Mouse (Mus musculus) limb, embryonic 14.5 days (tissue): Measurements from ENCODE around the gene Ncbp2. TPM values are rescaled to one million over a fixed set of nuclear protein-coding genes. Genes with fewer than 3 reads are reported as not detected.

Experiments used
- ATAC-seq: fragments of 200-750 bp; cut with Nextera tagmentation; 2 replicates; pipeline ENCODE4 v1.8.0; 2017; ENCODE audit warnings: low read depth, moderate number of reproducible peaks, moderate TSS enrichment; ENCODE audit not compliant: low FRiP score
- DNase-seq: peaks from one replicate; pipeline ENCODE4 v3.0.0-alpha.2; 2015; ENCODE audit warnings: low spot score
- H3K27ac ChIP-seq: fragments of 300-500 bp; sonication (generic); replicated peaks from 2 replicates; pipeline ENCODE4 v1.5.1; 2014; ENCODE audit warnings: low read depth, mild to moderate bottlenecking, low read length, moderate library complexity, mixed read lengths
- H3K27me3 ChIP-seq: fragments of 300-500 bp; sonication (generic); 2 replicates; pipeline ENCODE4 v1.6.1; 2014; ENCODE audit warnings: low read length, mixed read lengths; ENCODE audit not compliant: control insufficient read depth, insufficient read depth
- H3K36me3 ChIP-seq: fragments of 300-500 bp; sonication (generic); 2 replicates; pipeline ENCODE4 v1.6.1; 2014; ENCODE audit warnings: mild to moderate bottlenecking, low read length, moderate library complexity, mixed read lengths; ENCODE audit not compliant: control insufficient read depth, insufficient read depth
- H3K4me1 ChIP-seq: fragments of 300-500 bp; sonication (generic); 2 replicates; pipeline ENCODE4 v1.6.1; 2014; ENCODE audit warnings: antibody characterized with exemption, low read length, mixed read lengths; ENCODE audit not compliant: control insufficient read depth, insufficient read depth
- H3K4me2 ChIP-seq: fragments of 300-500 bp; sonication (generic); replicated peaks from 2 replicates; pipeline ENCODE4 v1.6.1; 2014; ENCODE audit warnings: low read depth, mild to moderate bottlenecking, low read length, moderate library complexity; ENCODE audit not compliant: severe bottlenecking
- H3K4me3 ChIP-seq: fragments of 300-500 bp; sonication (generic); replicated peaks from 2 replicates; pipeline ENCODE4 v1.5.1; 2014; ENCODE audit warnings: low read length
- H3K9ac ChIP-seq: fragments of 300-500 bp; sonication (generic); 2 replicates; pipeline ENCODE4 v1.6.1; 2014; ENCODE audit warnings: mild to moderate bottlenecking, low read depth, low read length, moderate library complexity; ENCODE audit not compliant: severe bottlenecking
- H3K9me3 ChIP-seq: fragments of 300-500 bp; sonication (generic); 2 replicates; pipeline ENCODE4 v1.6.1; 2016; ENCODE audit warnings: low read length; ENCODE audit not compliant: control insufficient read depth
- POLR2A ChIP-seq: fragments of 200-500 bp; IDR thresholded peaks from 2 replicates; pipeline ENCODE4 v1.8.0; 2012; ENCODE audit warnings: inconsistent platforms, mild to moderate bottlenecking, moderate library complexity, borderline replicate concordance; ENCODE audit not compliant: insufficient read depth, insufficient read length; ENCODE audit errors: extremely low read depth
- WGBS: fragments of 180-500 bp; shearing (Covaris S2); extraction: QIAGEN DNeasy Blood & Tissue Kit; methylation state at CpG from one replicate; pipeline ENCODE4 v1.1.7; 2014; 5-methylcytosine and 5-hydroxymethylcytosine counted together
- polyA plus RNA-seq, 2 experiments: library from polyadenylated mRNA; depleted of rRNA in 1 of 2; stranded (reverse) in 1 of 2; unstranded in 1 of 2; fragments of >200 nt; fragmentation: Nextera tagmentation in 1 of 2; extraction: Ambion mirVana in 1 of 2; gene quantifications; 2 replicates each; pipeline versions ENCODE4 v1.2.1 to v1.2.3; 2012 to 2014

Gene Ncbp2
- polyA plus RNA-seq (2012; rRNA removed): 60.0 and 124 TPM in 2 replicates
- 104 and 115 TPM in 2 replicates for polyA plus RNA-seq (2014; fragmentation: Nextera tagmentation; extraction: Ambion mirVana)

DNA sequence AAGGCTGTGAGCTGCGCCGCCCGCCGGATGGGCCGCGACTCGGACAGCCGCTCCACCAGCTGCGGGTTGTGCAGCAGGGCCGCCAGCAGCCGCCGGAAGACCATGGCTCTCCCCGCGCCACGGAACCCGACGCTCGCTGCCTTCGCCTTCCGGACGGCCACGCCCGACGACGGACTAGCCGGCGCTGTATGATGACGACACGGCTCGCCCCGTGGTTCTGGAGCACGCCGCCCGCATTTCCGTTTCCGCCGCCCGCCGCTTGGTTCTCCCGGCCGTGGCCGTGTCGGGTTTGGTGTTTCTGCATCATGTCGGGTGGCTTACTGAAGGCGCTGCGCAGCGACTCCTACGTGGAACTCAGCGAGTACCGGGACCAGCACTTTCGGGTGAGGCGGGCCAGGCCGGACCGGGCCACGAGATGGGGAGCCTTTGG, at the start of gene Ncbp2, which contains the start of gene 0610012G03Rik:
Ncbp2 (plus strand) TSS at position 169 of the 430 bp plus-strand sequence.
0610012G03Rik (minus strand) TSS at position 150 of the 430 bp plus-strand sequence.
- H3K27me3 ChIP-seq: no peaks in the 10 kb centered on the region
- TF ChIP-seq POLR2A: peak; percentile 46; the same call in 1 of the 2 replicates

GRCm38 (mm10) chr16:31898546-31899326, 49.6 kb upstream of the Ncbp2 start:
- peak; percentile 56; the same call in 1 of the 2 replicates for ATAC-seq
- no peak for TF ChIP-seq POLR2A
- H3K4me2 ChIP-seq: no peak overlapping the region
- no peaks in the 10 kb centered on the region for H3K27me3 ChIP-seq
- peak; percentile 42 for DNase-seq
- WGBS: 74% methylated on average over 18 of the region's 18 CpGs
- H3K36me3 ChIP-seq: no peaks in the 10 kb centered on the region
- H3K4me1 ChIP-seq: peaks cover 8% of the 10 kb centered on the region; the same call in 1 of the 2 replicates
- peak overlapping the region; percentile 34 for H3K27ac ChIP-seq
- H3K9ac ChIP-seq: no peak overlapping the region
- peaks cover 4% of the 10 kb centered on the region for H3K9me3 ChIP-seq
- no peak overlapping the region for H3K4me3 ChIP-seq

More for the DNA sequence above, at the start of gene Ncbp2, which contains the start of gene 0610012G03Rik:
- H3K4me1 ChIP-seq: peaks cover 15% of the 10 kb centered on the region
- 0% methylated on average over 46 of the region's 55 CpGs for WGBS
- H3K9ac ChIP-seq: peak within 1 kb of the TSS; percentile 92
- no peaks in the 10 kb centered on the region for H3K9me3 ChIP-seq
- peak within 1 kb of the TSS; percentile 82 for H3K4me2 ChIP-seq
- H3K27ac ChIP-seq: peak within 1 kb of the TSS; percentile 85
- ATAC-seq: peak; percentile 92
- H3K4me3 ChIP-seq: peak within 1 kb of the TSS; percentile 95
- peak; percentile 96 for DNase-seq
- peaks cover 17% of the 10 kb centered on the region for H3K36me3 ChIP-seq

DNA sequence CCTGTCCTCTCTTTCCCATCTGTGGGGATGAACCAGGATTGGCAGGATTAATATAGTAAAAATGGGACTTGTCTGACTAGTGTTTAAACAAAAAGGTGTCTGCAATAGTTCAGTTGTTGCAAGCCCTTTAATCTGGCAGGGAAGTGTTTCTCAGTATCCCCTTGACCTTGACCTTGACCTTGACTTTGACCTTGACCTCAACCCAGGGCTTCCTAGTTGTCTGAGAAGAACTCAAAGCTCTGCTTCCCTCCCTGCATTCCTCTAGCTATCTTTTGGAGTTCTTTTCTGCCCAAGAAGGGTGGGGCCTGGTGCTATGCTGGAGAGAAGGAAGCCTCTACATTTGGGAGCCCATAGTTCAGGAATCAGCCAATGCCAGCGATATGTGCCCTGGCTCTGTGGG, 46.4 kb upstream of the Ncbp2 start:
- Histone ChIP-seq H3K27me3 (no peaks in the 10 kb centered on the region), H3K4me2 (no peak overlapping the region), H3K4me1 (peaks cover 18% of the 10 kb centered on the region), H3K9ac (no peak overlapping the region), H3K4me3 (no peak overlapping the region), H3K9me3 (peaks cover 4% of the 10 kb centered on the region), H3K36me3 (no peaks in the 10 kb centered on the region), H3K27ac (no peak overlapping the region)
- DNase-seq: no peak
- no peak for ATAC-seq
- 76% methylated on average over 1 of the region's 1 CpGs for WGBS
- no peak for TF ChIP-seq POLR2A

DNA sequence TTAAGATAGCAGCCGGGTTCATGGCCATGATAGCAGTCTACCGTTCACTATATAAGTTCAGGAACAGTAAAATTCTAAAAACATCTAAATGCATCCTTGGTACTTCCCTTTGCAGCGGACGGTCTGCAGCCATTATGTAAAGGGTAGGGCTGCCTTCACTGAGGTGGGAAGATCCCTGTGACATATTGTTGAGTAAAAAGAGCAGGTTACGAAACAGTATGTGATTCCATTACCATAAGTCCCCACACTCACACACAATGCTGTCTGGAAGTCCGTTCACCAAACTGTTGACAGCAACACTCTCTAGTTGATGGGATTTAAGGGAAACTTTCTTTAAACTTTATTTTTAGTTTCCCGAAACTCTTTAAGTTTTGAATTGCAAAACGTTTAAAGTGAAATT, 45.1 kb upstream of the Ncbp2 start:
- Histone ChIP-seq H3K9ac (no peak overlapping the region), H3K27me3 (no peaks in the 10 kb centered on the region), H3K4me2 (no peak overlapping the region), H3K4me1 (peaks cover 12% of the 10 kb centered on the region; the same call in 1 of the 2 replicates), H3K9me3 (peaks cover 4% of the 10 kb centered on the region), H3K4me3 (no peak overlapping the region), H3K36me3 (no peaks in the 10 kb centered on the region), H3K27ac (no peak overlapping the region)
- TF ChIP-seq POLR2A: no peak
- ATAC-seq (no peak), DNase-seq (no peak)
- WGBS: 87% methylated on average over 8 of the region's 8 CpGs

GRCm38 (mm10) chr16:31905331-31905730, 43.0 kb upstream of the Ncbp2 start:
- no peak for TF ChIP-seq POLR2A
- ATAC-seq: no peak
- Histone ChIP-seq H3K36me3 (no peaks in the 10 kb centered on the region), H3K9me3 (no peaks in the 10 kb centered on the region), H3K4me2 (no peak overlapping the region), H3K4me3 (no peak overlapping the region), H3K27me3 (no peaks in the 10 kb centered on the region), H3K4me1 (peaks cover 12% of the 10 kb centered on the region; the same call in 1 of the 2 replicates), H3K27ac (no peak overlapping the region), H3K9ac (no peak overlapping the region)
- WGBS: 69% methylated on average over 4 of the region's 4 CpGs
- no peak for DNase-seq
